Mouse (Mus musculus): ENCODE results near the gene Cluh.

Cluh gene

DNA sequence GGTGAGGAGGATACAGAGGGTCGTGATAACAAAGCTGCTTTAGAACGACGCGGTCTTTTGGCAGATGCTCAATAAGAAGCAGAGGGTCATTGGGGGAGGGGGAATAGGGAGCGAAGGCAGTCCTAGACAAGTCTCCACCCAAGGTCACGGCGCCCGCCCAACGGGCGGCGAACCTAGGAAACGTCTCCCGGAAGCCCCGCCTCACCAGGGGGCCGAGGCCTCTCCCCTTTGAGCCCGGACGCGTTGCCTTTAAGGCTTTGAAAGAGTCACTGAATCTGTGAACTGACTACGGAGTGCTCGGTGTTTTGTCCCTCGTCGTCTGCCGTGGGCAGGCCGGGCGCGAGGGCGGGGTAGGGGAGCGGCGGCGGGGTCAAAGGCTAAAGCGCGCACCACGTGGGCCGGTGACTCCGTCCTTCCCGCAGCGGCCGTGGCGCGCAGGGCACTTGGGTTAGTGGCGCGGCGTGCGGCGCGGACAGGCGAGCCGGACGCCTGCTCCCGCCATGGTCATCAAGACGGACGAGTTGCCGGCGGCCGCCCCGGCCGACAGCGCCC lies at the start of gene Cluh:
Cluh (plus strand) TSS at position 401 of the 552 bp plus-strand sequence.
- peak; percentile 98 for DNase-seq (ENCODE audit: low read depth, low spot score)

- DNase-seq (ENCODE audit: low read depth, low spot score): no peak
These were observed 47.0 kb upstream of the Cluh start for GRCm38 (mm10) chr11:74602286-74602685.

DNA sequence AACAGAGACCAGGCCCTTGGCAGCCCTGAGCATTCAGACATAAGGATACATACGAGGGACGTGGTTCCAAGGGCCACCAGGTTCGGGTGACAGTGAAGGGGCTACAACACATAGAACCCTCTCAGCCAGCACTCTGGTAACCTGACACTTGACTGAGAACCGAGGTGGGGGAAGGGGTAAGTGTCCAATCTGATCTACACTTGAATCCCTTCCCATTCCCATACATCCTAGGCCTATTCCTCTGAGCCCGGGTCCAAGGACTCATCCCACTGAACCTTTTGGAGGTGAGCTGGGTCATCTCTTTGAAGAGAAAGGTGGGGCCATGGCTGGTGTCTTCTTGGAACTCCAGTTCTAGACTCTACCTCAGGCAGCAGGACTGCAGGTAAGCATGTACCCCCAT lies 39.2 kb upstream of the Cluh start:
- DNase-seq (ENCODE audit: low read depth, low spot score): no peak

DNA sequence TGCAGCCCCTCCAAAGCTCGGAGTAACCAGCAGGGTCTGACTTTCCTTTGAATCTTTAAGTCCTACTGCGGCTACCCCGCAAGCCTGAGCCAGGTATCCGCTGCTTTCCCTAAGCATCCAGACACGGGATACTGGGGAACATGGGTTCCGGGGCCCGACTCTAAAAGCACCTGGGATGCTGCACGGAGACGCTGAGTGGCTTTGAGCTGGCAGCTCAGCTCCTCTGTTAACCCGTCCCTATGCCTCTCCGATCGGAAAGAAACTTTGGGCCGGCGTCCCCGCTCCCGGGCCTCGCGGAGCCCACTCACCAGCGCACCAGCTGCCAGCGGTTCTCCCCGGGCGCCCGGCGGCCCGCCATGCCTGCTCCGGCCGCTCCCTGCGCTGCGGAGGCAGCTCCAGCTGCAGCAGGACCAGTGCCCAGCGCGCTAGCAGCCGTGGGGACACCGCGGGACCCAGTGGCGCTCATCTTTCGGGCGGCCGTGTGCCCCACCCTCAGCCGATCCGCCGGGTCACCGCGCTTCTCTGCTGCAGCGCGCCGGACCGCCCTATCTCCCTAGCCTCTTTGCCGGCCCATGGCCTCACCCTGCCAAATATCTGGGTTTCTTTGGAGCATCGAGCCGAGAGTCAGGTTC lies 38.6 kb upstream of the Cluh start, which contains the start of gene Rap1gap2:
Rap1gap2 (minus strand) TSS at position 371 of the 632 bp plus-strand sequence.
- no peak for DNase-seq (ENCODE audit: low read depth, low spot score)

- no peak for DNase-seq (ENCODE audit: low read depth, low spot score)
These were observed 37.9 kb upstream of the Cluh start for GRCm38 (mm10) chr11:74611437-74611836.

GRCm38 (mm10) chr11:74613428-74613827 lies 35.9 kb upstream of the Cluh start:
- DNase-seq (ENCODE audit: low read depth, low spot score): no peak

- DNase-seq (ENCODE audit: low read depth, low spot score): no peak
These were observed 33.7 kb upstream of the Cluh start for GRCm38 (mm10) chr11:74615571-74615970.

DNA sequence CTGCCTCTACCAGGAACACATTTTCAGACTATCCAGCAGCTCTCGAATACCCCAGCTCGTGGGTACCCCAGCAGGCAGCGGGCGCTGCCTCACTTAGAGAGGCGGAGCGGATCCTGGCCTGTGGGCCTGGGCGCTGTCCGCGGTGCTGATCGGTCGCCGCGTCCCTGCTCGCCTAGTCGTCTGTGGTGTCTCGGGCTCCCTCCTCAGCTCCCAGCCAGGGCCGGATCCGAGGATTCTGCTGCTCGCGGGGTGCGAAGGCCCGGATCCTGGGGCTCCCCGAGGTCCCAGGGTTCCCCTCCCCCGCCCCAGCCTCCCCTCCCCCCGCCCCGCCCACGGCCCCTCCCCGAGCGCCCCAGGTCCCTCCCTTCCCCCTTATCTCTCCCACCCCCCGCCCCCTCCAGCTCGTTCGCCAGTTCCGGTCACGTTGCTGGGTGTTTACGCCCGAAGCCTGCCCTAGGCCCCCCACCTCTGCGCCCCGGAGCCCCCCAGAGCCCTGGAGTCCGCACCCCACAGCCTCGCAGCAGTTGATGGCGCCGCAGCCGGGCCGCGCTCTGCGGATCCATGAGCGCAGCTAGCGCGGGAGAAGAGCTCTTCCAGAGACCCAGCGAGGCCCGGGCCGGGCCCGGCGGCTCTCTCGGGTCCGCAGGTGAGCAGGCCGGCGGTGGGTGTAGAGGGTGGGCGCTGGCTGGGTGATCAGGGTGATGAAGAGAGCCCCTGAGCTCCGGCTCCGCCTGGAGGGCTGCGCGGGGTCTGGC lies 29.9 kb upstream of the Cluh start, which contains the start of gene Ccdc92b:
Ccdc92b (plus strand) TSS at position 405 of the 755 bp plus-strand sequence.
- peak; percentile 39 for DNase-seq (ENCODE audit: low read depth, low spot score)

- DNase-seq (ENCODE audit: low read depth, low spot score): no peak
These were observed 29.4 kb upstream of the Cluh start for GRCm38 (mm10) chr11:74619956-74620300.

- DNase-seq (ENCODE audit: low read depth, low spot score): no peak
These were observed 27.2 kb upstream of the Cluh start for GRCm38 (mm10) chr11:74621974-74622669.

- no peak for DNase-seq (ENCODE audit: low read depth, low spot score)
These were observed 25.6 kb upstream of the Cluh start for GRCm38 (mm10) chr11:74623693-74624092.

GRCm38 (mm10) chr11:74625333-74625732 lies 24.0 kb upstream of the Cluh start:
- DNase-seq (ENCODE audit: low read depth, low spot score): no peak

GRCm38 (mm10) chr11:74627481-74627880 lies 21.8 kb upstream of the Cluh start:
- no peak for DNase-seq (ENCODE audit: low read depth, low spot score)

GRCm38 (mm10) chr11:74631880-74632789 lies 17.2 kb upstream of the Cluh start:
- no peak for DNase-seq (ENCODE audit: low read depth, low spot score)

GRCm38 (mm10) chr11:74634490-74635275 lies 14.6 kb upstream of the Cluh start:
- peak; percentile 76 for DNase-seq (ENCODE audit: low read depth, low spot score)

DNA sequence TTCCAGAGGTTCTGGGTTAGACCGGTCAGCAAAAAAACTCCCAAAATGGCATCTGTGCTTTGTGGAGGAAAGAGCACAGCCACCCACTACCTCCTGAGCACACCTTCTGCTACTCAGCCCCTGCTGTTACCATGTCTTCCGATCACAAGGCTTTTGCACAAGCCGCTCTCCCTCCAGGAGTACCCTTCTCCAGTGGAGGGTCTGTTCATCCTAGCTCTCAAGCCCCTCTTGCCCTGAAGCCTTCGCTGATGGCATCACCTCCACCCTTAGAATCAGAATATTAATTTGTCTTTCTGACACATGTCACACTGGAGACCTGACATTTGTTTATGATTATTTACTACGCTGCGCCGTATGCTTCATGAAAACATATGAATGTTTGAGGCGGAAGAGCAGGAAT lies 11.8 kb upstream of the Cluh start:
- DNase-seq (ENCODE audit: low read depth, low spot score): no peak

DNA sequence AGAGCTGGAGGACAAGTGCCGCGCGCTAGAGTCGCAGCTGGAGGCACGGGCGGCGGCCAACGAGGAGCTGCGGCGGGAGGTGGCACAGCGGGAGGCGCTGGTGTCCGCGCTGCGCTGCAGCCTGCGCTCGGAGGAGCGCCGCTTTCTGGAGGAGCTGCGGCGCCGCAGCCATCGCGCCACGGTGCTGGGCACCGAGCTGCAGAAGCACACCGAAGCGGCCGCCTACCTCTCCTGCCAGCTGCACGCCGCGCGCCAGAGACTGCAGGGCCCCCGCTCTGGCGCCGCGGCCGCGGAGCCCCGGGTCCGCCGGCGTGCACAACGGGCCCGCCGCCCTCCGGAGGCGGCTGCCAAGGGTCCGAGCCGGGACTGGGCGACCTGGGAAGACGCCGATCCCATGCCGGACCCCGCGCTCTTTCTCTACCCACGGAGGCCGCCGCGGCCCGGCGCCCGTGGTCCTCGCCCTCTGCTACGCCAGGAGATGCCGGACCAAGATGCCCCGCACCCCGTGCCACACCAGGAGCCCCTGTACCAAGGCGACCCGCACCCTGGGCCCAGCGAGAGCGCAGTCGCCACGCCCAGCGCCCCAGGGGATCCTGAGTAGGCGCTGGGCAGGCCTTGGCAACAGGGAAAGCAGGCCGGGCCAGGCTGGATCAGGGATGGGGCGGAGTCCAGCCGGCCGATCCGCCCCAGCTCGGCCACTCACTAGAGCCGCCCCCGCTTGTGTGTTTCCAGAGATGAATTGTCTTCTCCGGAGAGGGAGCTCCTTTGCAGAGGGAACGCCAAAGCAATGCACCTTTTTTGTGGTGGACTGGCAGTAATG lies 11.1 kb upstream of the Cluh start:
- peak; percentile 76 for DNase-seq (ENCODE audit: low read depth, low spot score)

- no peak for DNase-seq (ENCODE audit: low read depth, low spot score)
These were observed 10.4 kb upstream of the Cluh start for GRCm38 (mm10) chr11:74638791-74639411.

- no peak for DNase-seq (ENCODE audit: low read depth, low spot score)
These were observed 9.7 kb upstream of the Cluh start for GRCm38 (mm10) chr11:74639628-74640027.

Data from A20 (cell line).